Mouse (Mus musculus) lung, embryonic 14.5 days (tissue): Measurements from ENCODE around the gene Klrb1b. TPM values are rescaled to one million over a fixed set of nuclear protein-coding genes. Genes with fewer than 3 reads are reported as not detected.

Experiments
- ATAC-seq: fragments of 200-750 bp; cut with Nextera tagmentation; 2 replicates; pipeline ENCODE4 v1.8.0; 2017; ENCODE audit warnings: mild to moderate bottlenecking, moderate TSS enrichment, moderate library complexity; ENCODE audit not compliant: insufficient read depth
- DNase-seq: peaks from one replicate; pipeline ENCODE4 v3.0.0-alpha.2; 2015
- H3K27ac ChIP-seq: fragments of 300-500 bp; sonication (generic); 2 replicates; pipeline ENCODE4 v1.5.1; 2014; ENCODE audit warnings: low read depth, mild to moderate bottlenecking, moderate library complexity
- H3K27me3 ChIP-seq: fragments of 300-500 bp; sonication (generic); 2 replicates; pipeline ENCODE4 v1.6.1; 2014; ENCODE audit warnings: low read length, control low read depth; ENCODE audit not compliant: insufficient read depth
- H3K36me3 ChIP-seq: fragments of 300-500 bp; sonication (generic); 2 replicates; pipeline ENCODE4 v1.6.1; 2014; ENCODE audit warnings: control low read depth; ENCODE audit not compliant: insufficient read depth
- H3K4me1 ChIP-seq: fragments of 300-500 bp; sonication (generic); 2 replicates; pipeline ENCODE4 v1.6.1; 2014; ENCODE audit warnings: antibody characterized with exemption, control low read depth; ENCODE audit not compliant: insufficient read depth
- H3K4me2 ChIP-seq: fragments of 300-500 bp; sonication (generic); 2 replicates; pipeline ENCODE4 v1.6.1; 2014; ENCODE audit warnings: mild to moderate bottlenecking
- H3K4me3 ChIP-seq: fragments of 300-500 bp; sonication (generic); 2 replicates; pipeline ENCODE4 v1.5.1; 2014; ENCODE audit warnings: low read depth, low read length
- H3K9ac ChIP-seq: fragments of 300-500 bp; sonication (generic); 2 replicates; pipeline ENCODE4 v1.6.1; 2014
- H3K9me3 ChIP-seq: fragments of 300-500 bp; sonication (generic); 2 replicates; pipeline ENCODE4 v1.6.1; 2016; ENCODE audit warnings: low read depth, low read length, control low read depth
- CTCF ChIP-seq: IDR thresholded peaks from 2 replicates; pipeline ENCODE4 v1.5.1; 2016; ENCODE audit warnings: antibody characterized with exemption, low read depth
- WGBS: fragments of 180-500 bp; shearing (Covaris S2); extraction: QIAGEN DNeasy Blood & Tissue Kit; methylation state at CpG from one replicate; pipeline ENCODE4 v1.1.7; 2014; 5-methylcytosine and 5-hydroxymethylcytosine counted together
- polyA plus RNA-seq: library from polyadenylated mRNA; unstranded; fragments of >200 nt; fragmentation: Nextera tagmentation; extraction: Ambion mirVana; gene quantifications from 2 replicates; pipeline ENCODE4 v1.2.1, GENCODE M21; 2014

Klrb1b gene
- polyA plus RNA-seq, 1 experiment from 2014 or later: not detected

- H3K9ac ChIP-seq: no peak overlapping the region
These were observed 61.5 kb downstream of the Klrb1b start for GRCm38 (mm10) chr6:128764598-128764997.

GRCm38 (mm10) chr6:128763736-128764523 lies 62.2 kb downstream of the Klrb1b start:
- DNase-seq: peak; percentile 97
- 1% methylated on average over 30 of the region's 30 CpGs for WGBS
- peak overlapping the region; percentile 44 for H3K4me3 ChIP-seq
- H3K9ac ChIP-seq: peak overlapping the region; percentile 42
- no peaks in the 10 kb centered on the region for H3K4me1 ChIP-seq
- peak overlapping the region; percentile 61 for H3K4me2 ChIP-seq
- peak; percentile 93 for ATAC-seq
- peak; percentile 86 for TF ChIP-seq CTCF
- H3K36me3 ChIP-seq: no peaks in the 10 kb centered on the region
- H3K27me3 ChIP-seq: no peaks in the 10 kb centered on the region
- H3K9me3 ChIP-seq: no peaks in the 10 kb centered on the region
- H3K27ac ChIP-seq: peak overlapping the region; percentile 72

More at GRCm38 (mm10) chr6:128764598-128764997, 61.5 kb downstream of the Klrb1b start:
- 22% methylated on average over 5 of the region's 5 CpGs for WGBS
- peak overlapping the region; percentile 54 for H3K4me2 ChIP-seq
- H3K27ac ChIP-seq: no peak overlapping the region
- H3K4me3 ChIP-seq: peak overlapping the region; percentile 44
- DNase-seq: no peak
- no peaks in the 10 kb centered on the region for H3K36me3 ChIP-seq
- no peak for TF ChIP-seq CTCF
- no peaks in the 10 kb centered on the region for H3K9me3 ChIP-seq
- no peak for ATAC-seq
- no peaks in the 10 kb centered on the region for H3K4me1 ChIP-seq
- H3K27me3 ChIP-seq: no peaks in the 10 kb centered on the region

Other genes starting within 250 kb of the Klrb1b start
- gene A2ml1, start 244.7 kb downstream of the Klrb1b start, polyA plus RNA-seq: 0.64 and 1.4 TPM in 2 replicates
- gene Klrb1a, start 202.8 kb downstream of the Klrb1b start, polyA plus RNA-seq: not detected in 2 replicates
- gene Clec2h, start 163.9 kb downstream of the Klrb1b start, polyA plus RNA-seq: not detected in 2 replicates
- not detected in 2 replicates for gene Klrb1, start 103.3 kb downstream of the Klrb1b start, polyA plus RNA-seq
- gene Klrb1c, start 37.1 kb downstream of the Klrb1b start, polyA plus RNA-seq: 0.26 and 0.32 TPM in 2 replicates
- not detected in 2 replicates for gene Gm44511, start within 50 bp of the Klrb1b start, polyA plus RNA-seq
- gene Clec2i, start 61.3 kb upstream of the Klrb1b start, polyA plus RNA-seq: 0.14 and 0.15 TPM in 2 replicates
- 1.2 TPM in 2 replicates for gene BC035044, start 64.8 kb upstream of the Klrb1b start, polyA plus RNA-seq
- not detected in 2 replicates for gene Clec2g, start 108.0 kb upstream of the Klrb1b start, polyA plus RNA-seq
- 0.21 and 0.47 TPM in 2 replicates for gene Klrb1f, start 219.6 kb upstream of the Klrb1b start, polyA plus RNA-seq